Mouse (Mus musculus): ENCODE measurements around the gene Nfib.

GRCm38 (mm10) chr4:82246290-82246689 lies 459.3 kb downstream of the Nfib start:
- no peak for TF ChIP-seq CTCF (IDR thresholded peaks at IDR 0.05; ENCODE audit: low read depth, low read length)
- no peak for TF ChIP-seq POLR2A (IDR thresholded peaks at IDR 0.05; ENCODE audit: extremely low read depth, insufficient read depth, low read length)

All from liver, adult 2 months (tissue).